Mouse (Mus musculus) hindbrain, embryonic 11.5 days (tissue): ENCODE data around the gene Tiparp. TPM values are rescaled to one million over a fixed set of nuclear protein-coding genes. Genes with fewer than 3 reads are reported as not detected.

Experiments
- ATAC-seq: fragments of 200-750 bp; cut with Nextera tagmentation; 2 replicates; pipeline ENCODE4 v1.8.0; 2017; ENCODE audit warnings: mild to moderate bottlenecking, moderate TSS enrichment, moderate library complexity; ENCODE audit not compliant: low FRiP score
- DNase-seq: peaks from one replicate; pipeline ENCODE4 v3.0.0-alpha.2; 2015; ENCODE audit warnings: low spot score
- H3K27ac ChIP-seq: fragments of 300-500 bp; sonication (generic); 2 replicates; pipeline ENCODE4 v1.5.1; 2014; ENCODE audit warnings: mild to moderate bottlenecking, low read depth, low read length
- H3K27me3 ChIP-seq: fragments of 300-500 bp; sonication (generic); 2 replicates; pipeline ENCODE4 v1.6.1; 2014; ENCODE audit warnings: mild to moderate bottlenecking, low read length, moderate library complexity, mixed read lengths; ENCODE audit not compliant: control insufficient read depth, insufficient read depth
- H3K36me3 ChIP-seq: fragments of 300-500 bp; sonication (generic); 2 replicates; pipeline ENCODE4 v1.6.1; 2014; ENCODE audit warnings: mild to moderate bottlenecking, low read length, moderate library complexity, mixed read lengths; ENCODE audit not compliant: control insufficient read depth, insufficient read depth
- H3K4me1 ChIP-seq: fragments of 300-500 bp; sonication (generic); replicated peaks from 2 replicates; pipeline ENCODE4 v1.6.1; 2014; ENCODE audit warnings: low read length, mixed read lengths; ENCODE audit not compliant: control insufficient read depth, insufficient read depth
- H3K4me2 ChIP-seq: fragments of 300-500 bp; sonication (generic); replicated peaks from 2 replicates; pipeline ENCODE4 v1.6.1; 2014; ENCODE audit warnings: mild to moderate bottlenecking, low read depth, low read length
- H3K4me3 ChIP-seq: fragments of 300-500 bp; sonication (generic); 2 replicates; pipeline ENCODE4 v1.5.1; 2014; ENCODE audit warnings: low read depth, low read length
- H3K9ac ChIP-seq: fragments of 300-500 bp; sonication (generic); 2 replicates; pipeline ENCODE4 v1.6.1; 2014; ENCODE audit warnings: low read depth, low read length
- H3K9me3 ChIP-seq: fragments of 300-500 bp; sonication (generic); 2 replicates; pipeline ENCODE4 v1.6.1; 2016; ENCODE audit warnings: low read length; ENCODE audit not compliant: control insufficient read depth
- WGBS: fragments of 180-500 bp; shearing (Covaris S2); extraction: QIAGEN DNeasy Blood & Tissue Kit; methylation state at CpG from one replicate; pipeline ENCODE4 v1.1.7; 2014; 5-methylcytosine and 5-hydroxymethylcytosine counted together
- polyA plus RNA-seq: library from polyadenylated mRNA; unstranded; fragments of >200 nt; fragmentation: Nextera tagmentation; extraction: Ambion mirVana; gene quantifications from 2 replicates; pipeline ENCODE4 v1.2.1, GENCODE M21; 2014

Tiparp gene
- polyA plus RNA-seq, 1 experiment from 2014 or later, result 41.1 TPM

DNA sequence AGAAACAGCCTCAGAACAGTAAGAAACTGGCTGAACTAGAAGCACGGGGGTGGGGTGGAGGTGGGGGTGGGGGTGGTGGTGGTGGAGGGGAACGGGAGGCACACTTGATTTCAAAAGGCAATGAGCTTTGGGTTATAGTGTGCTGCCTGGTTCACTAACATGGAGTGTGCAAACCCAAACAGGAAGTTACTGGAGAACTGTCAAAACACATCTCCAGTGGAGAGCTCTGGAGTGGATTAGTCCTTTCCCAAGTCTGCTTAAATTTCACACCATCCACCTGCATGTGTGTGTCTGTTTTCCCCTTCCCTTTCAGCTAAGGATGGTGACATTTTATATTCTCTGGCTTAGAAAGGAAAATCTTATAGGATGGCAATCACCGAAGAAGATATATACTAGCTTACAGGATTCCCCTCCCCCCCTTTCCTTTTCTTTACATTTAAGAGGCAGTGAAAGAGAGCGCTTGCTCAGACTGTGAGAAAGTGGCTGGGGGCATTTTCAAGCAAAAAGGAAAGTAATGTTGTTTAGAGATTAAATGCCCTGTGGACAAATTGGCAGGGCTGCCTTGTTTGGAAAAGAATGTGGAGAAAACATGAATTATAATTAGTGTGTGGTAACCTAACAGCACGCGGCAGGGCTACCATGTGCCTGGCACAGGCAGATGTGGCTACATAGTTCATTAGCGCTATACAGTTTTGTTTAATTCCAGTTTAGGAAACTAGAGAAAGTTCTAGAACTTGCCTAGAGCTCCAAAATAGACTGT lies 70.0 kb downstream of the Tiparp start:
- WGBS, result 66% methylated on average over 7 of the region's 7 CpGs
- Histone ChIP-seq H3K27ac (no peak overlapping the region), H3K27me3 (no peaks in the 10 kb centered on the region), H3K9me3 (no peaks in the 10 kb centered on the region), H3K4me1 (no peaks in the 10 kb centered on the region), H3K36me3 (no peaks in the 10 kb centered on the region), H3K4me2 (no peak overlapping the region), H3K9ac (no peak overlapping the region), H3K4me3 (no peak overlapping the region)
- no peak for DNase-seq
- ATAC-seq, result no peak

DNA sequence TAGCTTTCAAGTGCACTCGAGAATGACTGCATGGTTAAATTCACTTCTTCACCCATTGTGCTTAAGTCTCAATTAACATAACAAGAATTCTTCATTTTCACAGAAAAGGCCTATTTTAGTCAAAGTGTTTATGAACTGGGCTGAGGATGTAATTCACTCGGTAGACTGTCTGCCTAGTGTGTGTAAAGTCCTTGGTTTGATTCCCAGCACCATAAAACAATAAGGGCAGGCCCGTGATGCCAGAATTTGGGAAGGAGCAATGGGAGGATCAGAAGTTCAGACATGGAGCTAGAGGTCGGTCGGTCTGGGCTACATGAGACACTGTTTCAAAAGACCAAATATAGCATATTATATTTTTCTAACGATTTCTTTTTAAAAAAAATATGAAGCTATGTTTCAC lies 70.9 kb downstream of the Tiparp start:
- no peak overlapping the region for H3K4me3 ChIP-seq
- no peaks in the 10 kb centered on the region for H3K9me3 ChIP-seq
- no peak overlapping the region for H3K4me2 ChIP-seq
- 88% methylated on average over 6 of the region's 6 CpGs for WGBS
- no peaks in the 10 kb centered on the region for H3K4me1 ChIP-seq
- no peak overlapping the region for H3K9ac ChIP-seq
- H3K27me3 ChIP-seq, result no peaks in the 10 kb centered on the region
- no peak overlapping the region for H3K27ac ChIP-seq
- DNase-seq, result no peak
- H3K36me3 ChIP-seq, result no peaks in the 10 kb centered on the region
- no peak for ATAC-seq

DNA sequence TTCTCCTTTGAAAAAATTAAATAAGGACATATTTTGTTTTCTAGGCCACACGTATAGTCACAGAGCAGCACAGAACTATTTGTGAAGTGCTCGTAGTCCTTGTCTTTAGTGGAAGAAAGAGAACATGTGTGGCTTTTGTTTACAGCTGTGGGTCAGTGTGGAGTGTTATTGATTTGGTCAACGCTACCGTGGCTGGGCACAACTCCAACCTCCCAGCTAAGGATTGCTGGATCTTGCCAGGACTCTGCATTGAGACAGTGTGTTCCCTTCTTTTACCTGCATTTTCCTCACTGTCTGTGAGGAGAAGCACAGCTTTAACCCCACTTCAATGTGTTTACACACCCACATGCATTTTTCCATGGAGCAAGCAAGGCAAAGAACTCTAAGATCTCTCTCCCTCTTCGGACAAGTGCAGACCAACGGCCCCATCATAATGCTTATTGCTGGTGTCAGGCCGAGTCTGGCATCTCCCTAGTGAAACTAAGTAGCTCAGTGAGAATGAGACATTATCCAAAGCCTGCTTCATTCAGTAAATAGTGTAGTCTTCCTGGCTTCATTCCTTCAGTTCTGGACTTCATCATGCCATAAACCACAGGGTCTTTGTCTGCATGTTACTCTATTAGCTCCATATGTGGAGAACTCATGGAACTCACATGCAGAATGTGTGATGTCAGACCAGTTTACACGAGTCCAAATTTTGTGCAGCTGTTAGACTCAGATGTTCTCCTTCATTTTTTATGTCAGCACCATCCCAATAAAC lies 73.3 kb downstream of the Tiparp start:
- Histone ChIP-seq H3K36me3 (no peaks in the 10 kb centered on the region), H3K4me2 (no peak overlapping the region), H3K4me1 (no peaks in the 10 kb centered on the region), H3K4me3 (no peak overlapping the region), H3K27ac (no peak overlapping the region), H3K9me3 (no peaks in the 10 kb centered on the region), H3K27me3 (no peaks in the 10 kb centered on the region), H3K9ac (no peak overlapping the region)
- ATAC-seq, result no peak
- WGBS, result 87% methylated on average over 8 of the region's 8 CpGs
- DNase-seq, result no peak

DNA sequence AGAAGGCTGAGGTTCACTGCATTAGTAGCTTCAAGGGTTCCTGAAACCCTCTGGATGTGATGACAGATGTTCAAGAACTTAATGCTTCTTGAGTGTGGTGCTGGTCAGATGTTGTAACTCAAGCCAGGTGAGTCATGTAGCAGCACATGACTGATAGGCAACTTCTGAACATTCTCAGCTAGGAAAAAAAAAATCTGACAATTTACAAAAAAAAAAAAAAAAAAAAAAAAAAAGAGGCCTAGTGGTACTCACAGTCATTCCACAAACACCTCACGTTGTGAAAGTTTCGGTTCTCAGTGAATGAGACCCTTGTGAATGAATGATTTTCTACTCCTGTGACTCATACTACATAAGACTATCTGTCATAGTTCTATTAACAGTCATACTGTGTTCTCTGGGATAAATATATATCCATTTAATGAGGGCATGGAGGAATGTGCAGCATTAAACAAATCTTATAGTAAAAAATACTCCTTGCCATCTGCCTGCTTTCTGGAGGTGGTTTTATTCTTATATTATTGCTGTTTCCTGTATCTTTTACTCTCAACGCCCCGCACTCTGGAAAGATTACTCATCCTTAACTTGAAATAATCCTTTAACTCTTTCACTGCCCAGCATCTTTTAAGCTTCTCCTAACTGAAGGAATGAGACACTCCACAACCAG lies 75.3 kb downstream of the Tiparp start:
- H3K4me2 ChIP-seq, result no peak overlapping the region
- WGBS, result 81% methylated on average over 4 of the region's 4 CpGs
- H3K9ac ChIP-seq, result no peak overlapping the region
- no peaks in the 10 kb centered on the region for H3K4me1 ChIP-seq
- H3K9me3 ChIP-seq, result no peaks in the 10 kb centered on the region
- no peak overlapping the region for H3K27ac ChIP-seq
- H3K36me3 ChIP-seq, result no peaks in the 10 kb centered on the region
- no peak for ATAC-seq
- DNase-seq, result no peak
- no peak overlapping the region for H3K4me3 ChIP-seq
- H3K27me3 ChIP-seq, result no peaks in the 10 kb centered on the region

Other genes with a start within 250 kb of the Tiparp start
- 271 and 282 TPM in 2 replicates for gene Ssr3, start 135.8 kb upstream of the Tiparp start, polyA plus RNA-seq
- gene Lekr1, start 137.8 kb downstream of the Tiparp start, polyA plus RNA-seq, result 7.2 and 7.6 TPM in 2 replicates